Mouse (Mus musculus): Measurements from ENCODE around the gene Slc4a10. TPM values are rescaled to one million over a fixed set of nuclear protein-coding genes. Genes with fewer than 3 reads are reported as not detected.

The Slc4a10 gene
- polyA plus RNA-seq, 1 experiment from 2014 or later, result 0.11 TPM

DNA sequence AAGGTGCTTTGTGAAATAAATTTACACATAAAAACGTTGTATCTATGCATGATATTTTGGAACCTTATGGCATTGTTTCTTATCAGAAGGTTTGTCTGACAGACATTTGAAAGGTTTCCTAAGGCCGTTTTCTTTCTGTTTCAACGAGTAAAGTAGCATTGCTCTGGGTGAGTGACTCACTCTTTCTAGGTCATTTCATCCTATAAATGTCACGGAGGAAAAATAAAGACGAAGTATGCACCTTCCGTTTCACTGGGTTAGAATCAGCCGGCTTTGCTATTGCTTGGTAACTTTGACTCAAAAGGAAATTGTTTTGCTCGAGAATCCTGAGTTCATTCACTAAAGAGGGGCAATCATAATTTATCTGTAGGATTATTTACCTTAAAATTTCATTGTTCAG is 88.6 kb downstream of the Slc4a10 start:
- WGBS (ENCODE audit: insufficient replicate concordance), result 57% methylated on average over 8 of the region's 8 CpGs
- Histone ChIP-seq H3K9me3 (replicated peaks) (no peaks in the 10 kb centered on the region), H3K36me3 (no peaks in the 10 kb centered on the region), H3K4me3 (no peak overlapping the region), H3K9ac (no peak overlapping the region), H3K4me1 (no peaks in the 10 kb centered on the region), H3K27ac (no peak overlapping the region), H3K4me2 (no peak overlapping the region), H3K27me3 (replicated peaks) (no peaks in the 10 kb centered on the region)
- no peak for ATAC-seq

DNA sequence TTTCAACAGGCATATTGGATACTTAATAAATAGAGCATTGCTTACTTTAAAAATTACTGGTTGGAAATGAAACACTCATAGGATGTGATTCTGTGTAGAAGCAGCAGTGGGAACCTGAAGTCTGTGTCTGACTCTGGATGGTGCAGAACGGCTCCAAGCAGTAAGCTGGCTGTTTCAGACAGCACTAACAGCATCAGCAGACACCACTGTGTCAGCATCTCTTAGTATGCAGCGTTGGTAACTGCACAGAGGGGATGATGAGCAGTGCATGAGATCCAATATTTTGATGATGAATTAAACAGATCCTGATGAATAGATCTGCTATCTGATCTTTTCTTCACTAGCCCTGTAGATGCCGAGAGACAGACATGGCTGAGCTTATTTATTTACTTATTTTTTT is 101.4 kb downstream of the Slc4a10 start:
- WGBS (ENCODE audit: insufficient replicate concordance), result 53% methylated on average over 3 of the region's 3 CpGs
- H3K36me3 ChIP-seq, result no peaks in the 10 kb centered on the region
- H3K4me1 ChIP-seq, result no peaks in the 10 kb centered on the region
- no peaks in the 10 kb centered on the region for H3K9me3 ChIP-seq (replicated peaks)
- ATAC-seq, result no peak
- no peak overlapping the region for H3K4me2 ChIP-seq
- H3K9ac ChIP-seq, result no peak overlapping the region
- no peak overlapping the region for H3K27ac ChIP-seq
- H3K4me3 ChIP-seq, result no peak overlapping the region
- H3K27me3 ChIP-seq (replicated peaks), result no peaks in the 10 kb centered on the region

DNA sequence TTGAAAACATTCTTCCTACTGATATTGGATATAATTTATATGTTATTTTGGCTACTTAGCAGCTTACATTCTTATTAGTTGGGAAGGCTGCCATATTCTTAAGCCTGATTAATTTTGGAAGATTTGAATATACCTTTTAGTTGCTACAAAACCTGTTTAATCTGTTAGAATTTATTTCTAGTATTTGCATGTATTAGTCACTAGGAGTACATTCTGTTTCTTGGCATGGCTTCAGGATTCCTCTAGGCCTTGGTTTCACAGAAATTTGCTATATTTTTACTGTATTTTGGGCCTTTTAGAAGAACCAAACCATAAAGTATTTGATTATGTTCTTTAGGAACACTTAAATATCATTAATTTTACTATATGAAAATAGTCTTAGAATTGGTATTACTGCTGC is 103.2 kb downstream of the Slc4a10 start:
- no peak overlapping the region for H3K9ac ChIP-seq
- H3K27ac ChIP-seq, result no peak overlapping the region
- no peak for ATAC-seq
- H3K4me3 ChIP-seq, result no peak overlapping the region
- H3K27me3 ChIP-seq (replicated peaks), result no peaks in the 10 kb centered on the region
- no peaks in the 10 kb centered on the region for H3K36me3 ChIP-seq
- H3K9me3 ChIP-seq (replicated peaks), result no peaks in the 10 kb centered on the region
- no peak overlapping the region for H3K4me2 ChIP-seq
- H3K4me1 ChIP-seq, result no peaks in the 10 kb centered on the region

DNA sequence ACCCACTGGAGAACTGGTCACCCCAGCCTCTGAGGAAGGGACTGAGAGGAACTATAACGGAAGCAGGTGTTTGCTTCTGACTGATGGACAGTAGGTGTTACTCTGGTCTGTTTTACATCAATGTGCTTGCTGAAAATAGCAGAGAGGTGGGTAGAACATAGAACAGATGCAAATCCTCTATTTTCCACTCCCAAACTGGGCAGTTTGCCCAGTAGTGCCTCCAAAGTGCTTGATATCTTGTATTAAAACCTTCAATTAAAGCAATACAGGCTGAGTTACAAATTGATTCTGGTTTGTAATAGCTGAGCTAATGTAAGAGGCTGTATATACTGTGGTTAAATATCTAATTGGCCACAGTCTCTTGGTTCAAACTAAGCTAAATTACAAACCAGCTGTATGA is 104.6 kb downstream of the Slc4a10 start:
- Histone ChIP-seq H3K36me3 (no peaks in the 10 kb centered on the region), H3K4me3 (no peak overlapping the region), H3K9ac (no peak overlapping the region), H3K27me3 (replicated peaks) (no peaks in the 10 kb centered on the region), H3K9me3 (replicated peaks) (no peaks in the 10 kb centered on the region), H3K4me1 (no peaks in the 10 kb centered on the region), H3K27ac (no peak overlapping the region), H3K4me2 (no peak overlapping the region)
- no peak for ATAC-seq
- 56% methylated on average over 1 of the region's 1 CpGs for WGBS (ENCODE audit: insufficient replicate concordance)

DNA sequence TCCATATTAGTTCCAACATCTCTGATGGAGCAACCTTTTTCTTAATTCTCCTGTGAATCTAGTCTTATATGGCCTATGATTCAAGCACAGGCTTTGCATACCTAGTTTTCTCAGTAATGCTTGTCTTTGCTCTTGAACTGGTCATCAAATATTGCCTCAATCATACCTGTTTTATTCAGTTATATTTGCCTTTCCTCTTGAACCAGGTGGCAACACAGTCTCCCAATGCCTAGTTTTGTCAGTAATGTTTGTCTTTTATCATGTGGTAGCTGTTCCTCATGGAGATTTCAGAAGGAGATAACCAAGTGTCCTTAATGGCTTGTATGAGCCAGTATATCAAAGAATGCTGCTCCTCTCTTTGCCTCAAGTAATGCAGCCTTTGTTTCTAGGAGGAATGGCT is 163.8 kb downstream of the Slc4a10 start:
- Histone ChIP-seq H3K4me1 (no peaks in the 10 kb centered on the region), H3K27me3 (replicated peaks) (no peaks in the 10 kb centered on the region), H3K4me2 (no peak overlapping the region), H3K9ac (no peak overlapping the region), H3K36me3 (no peaks in the 10 kb centered on the region), H3K27ac (no peak overlapping the region), H3K9me3 (replicated peaks) (no peaks in the 10 kb centered on the region), H3K4me3 (no peak overlapping the region)
- ATAC-seq, result no peak

DNA sequence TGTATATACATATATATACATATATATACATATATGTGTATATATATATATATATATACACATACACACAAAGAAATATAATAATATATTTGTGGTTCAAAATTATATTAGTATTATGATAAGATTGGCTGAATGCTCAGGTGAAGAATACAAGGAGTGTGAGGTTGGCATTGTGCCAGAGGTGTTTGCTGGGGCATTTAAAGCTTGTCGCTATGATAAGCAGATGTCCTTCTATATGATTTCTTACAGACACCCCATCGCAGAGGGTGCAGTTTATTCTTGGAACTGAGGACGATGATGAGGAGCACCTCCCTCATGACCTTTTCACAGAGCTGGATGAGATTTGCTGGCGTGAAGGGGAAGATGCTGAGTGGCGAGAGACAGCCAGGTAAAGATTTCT is 164.8 kb downstream of the Slc4a10 start:
- Histone ChIP-seq H3K27ac (no peak overlapping the region), H3K4me3 (no peak overlapping the region), H3K36me3 (no peaks in the 10 kb centered on the region), H3K9me3 (replicated peaks) (no peaks in the 10 kb centered on the region), H3K4me1 (no peaks in the 10 kb centered on the region), H3K27me3 (replicated peaks) (no peaks in the 10 kb centered on the region), H3K9ac (no peak overlapping the region), H3K4me2 (no peak overlapping the region)
- WGBS (ENCODE audit: insufficient replicate concordance), result 66% methylated on average over 5 of the region's 5 CpGs
- no peak for ATAC-seq

DNA sequence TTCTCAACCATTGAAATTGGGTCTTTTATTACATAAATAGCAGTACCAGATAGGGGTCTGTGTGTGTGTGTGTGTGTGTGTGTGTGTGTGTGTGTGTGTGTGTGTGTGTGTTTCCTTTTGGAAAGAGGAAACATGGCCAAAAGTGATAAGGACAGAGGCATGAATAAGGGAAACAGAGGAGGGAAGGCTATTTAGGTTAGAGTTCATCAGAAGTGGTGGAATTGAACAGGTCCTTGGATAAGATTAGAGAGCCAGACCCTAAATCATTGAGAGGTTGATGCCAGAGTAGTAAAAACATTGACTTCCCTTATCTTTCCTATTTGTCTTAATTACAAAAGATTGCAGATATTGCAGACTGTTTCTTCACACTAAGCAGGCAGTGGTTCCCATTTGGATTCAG is 181.3 kb downstream of the Slc4a10 start:
- no peaks in the 10 kb centered on the region for H3K4me1 ChIP-seq
- ATAC-seq, result no peak
- no peaks in the 10 kb centered on the region for H3K27me3 ChIP-seq (replicated peaks)
- no peaks in the 10 kb centered on the region for H3K9me3 ChIP-seq (replicated peaks)
- no peaks in the 10 kb centered on the region for H3K36me3 ChIP-seq
- H3K4me3 ChIP-seq, result no peak overlapping the region
- H3K9ac ChIP-seq, result no peak overlapping the region
- no peak overlapping the region for H3K4me2 ChIP-seq
- no peak overlapping the region for H3K27ac ChIP-seq

DNA sequence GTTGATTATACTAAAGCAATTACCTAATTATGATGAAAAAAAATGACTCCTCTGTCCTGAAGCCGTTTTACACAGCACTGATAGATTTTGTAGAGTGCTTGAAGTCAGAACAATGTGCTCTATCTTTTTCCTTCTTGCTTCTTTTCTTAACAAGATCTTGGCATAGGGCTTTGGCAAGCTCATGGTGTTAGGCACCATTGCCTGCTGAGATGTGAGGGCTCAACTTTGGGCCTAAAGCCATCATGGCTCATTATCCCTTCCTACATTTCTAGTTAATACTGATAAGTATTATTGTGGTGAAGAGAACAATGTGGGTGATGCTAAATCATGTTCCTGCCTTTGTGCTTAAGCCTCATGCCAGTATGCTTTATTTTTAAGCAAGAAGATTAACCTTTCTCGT is 185.0 kb downstream of the Slc4a10 start:
- Histone ChIP-seq H3K4me1 (no peaks in the 10 kb centered on the region), H3K27ac (no peak overlapping the region), H3K4me2 (no peak overlapping the region), H3K9me3 (replicated peaks) (no peaks in the 10 kb centered on the region), H3K27me3 (replicated peaks) (no peaks in the 10 kb centered on the region), H3K9ac (no peak overlapping the region), H3K4me3 (no peak overlapping the region), H3K36me3 (no peaks in the 10 kb centered on the region)
- ATAC-seq, result no peak
- WGBS (ENCODE audit: insufficient replicate concordance), result 66% methylated on average over 2 of the region's 2 CpGs

DNA sequence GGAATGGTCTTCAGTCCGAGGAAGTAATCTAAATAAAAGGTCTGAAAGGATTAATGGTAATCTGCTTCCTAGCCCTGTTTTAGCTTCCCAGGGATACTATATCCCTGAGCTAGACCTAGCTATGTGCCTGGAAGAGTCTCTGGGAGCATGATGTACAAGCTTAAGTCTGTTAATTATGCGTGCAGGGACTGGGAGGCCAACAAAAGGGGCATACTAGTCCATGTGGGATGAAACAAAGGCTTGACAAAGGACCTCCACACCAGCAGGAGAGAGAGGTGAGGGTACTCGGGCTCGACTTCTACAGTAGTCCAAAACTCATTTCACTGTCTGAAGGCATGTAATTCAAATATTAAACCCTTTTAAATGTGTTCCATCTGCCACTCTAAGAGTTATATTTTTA is 197.9 kb downstream of the Slc4a10 start:
- H3K36me3 ChIP-seq, result no peaks in the 10 kb centered on the region
- ATAC-seq, result no peak

DNA sequence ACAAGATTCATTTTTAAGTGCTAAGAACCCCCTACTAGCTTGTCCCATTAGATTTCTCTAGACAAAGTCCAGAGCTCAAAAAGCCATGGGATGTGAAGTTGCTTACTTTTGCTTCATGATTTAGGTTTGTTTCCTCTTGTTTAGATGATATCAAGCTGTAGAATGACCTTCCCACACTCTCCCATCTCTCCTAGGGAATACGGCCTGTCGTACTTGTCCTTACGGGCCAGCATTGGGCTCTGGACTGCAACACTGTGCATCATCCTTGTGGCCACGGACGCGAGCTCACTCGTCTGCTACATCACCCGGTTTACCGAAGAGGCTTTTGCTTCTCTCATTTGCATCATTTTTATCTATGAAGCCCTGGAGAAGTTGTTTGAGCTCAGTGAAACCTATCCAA is 222.2 kb downstream of the Slc4a10 start:
- no peaks in the 10 kb centered on the region for H3K9me3 ChIP-seq (replicated peaks)
- H3K36me3 ChIP-seq, result no peaks in the 10 kb centered on the region
- no peak for ATAC-seq
- no peaks in the 10 kb centered on the region for H3K4me1 ChIP-seq
- no peak overlapping the region for H3K27ac ChIP-seq
- H3K9ac ChIP-seq, result no peak overlapping the region
- H3K4me2 ChIP-seq, result no peak overlapping the region
- 85% methylated on average over 9 of the region's 9 CpGs for WGBS (ENCODE audit: insufficient replicate concordance)
- H3K27me3 ChIP-seq (replicated peaks), result no peaks in the 10 kb centered on the region
- H3K4me3 ChIP-seq, result no peak overlapping the region

More for the DNA sequence above, 197.9 kb downstream of the Slc4a10 start:
- Histone ChIP-seq H3K9me3 (replicated peaks) (no peaks in the 10 kb centered on the region), H3K9ac (no peak overlapping the region), H3K27ac (no peak overlapping the region), H3K27me3 (replicated peaks) (no peaks in the 10 kb centered on the region), H3K4me2 (no peak overlapping the region), H3K4me3 (no peak overlapping the region), H3K4me1 (no peaks in the 10 kb centered on the region)
- WGBS (ENCODE audit: insufficient replicate concordance), result 47% methylated on average over 4 of the region's 4 CpGs

DNA sequence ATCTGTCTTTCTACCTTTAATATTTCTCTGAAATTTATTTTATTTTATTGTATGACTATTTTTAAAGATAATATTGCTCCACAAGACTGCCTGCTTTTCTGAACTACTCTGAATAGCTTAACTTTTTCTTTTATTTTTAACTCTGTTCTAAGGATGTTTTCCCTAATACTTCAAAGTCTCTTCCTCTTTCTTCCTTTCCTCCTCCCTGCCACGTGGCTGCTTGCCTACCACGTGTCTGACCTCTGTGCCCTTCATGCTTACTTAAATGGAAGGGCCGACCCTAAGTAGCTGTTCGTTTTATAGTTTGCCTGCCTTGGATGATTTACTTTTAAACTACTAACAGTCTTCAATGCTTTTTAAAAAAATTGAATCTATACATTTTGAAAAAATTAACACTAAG is 225.6 kb downstream of the Slc4a10 start:
- WGBS (ENCODE audit: insufficient replicate concordance), result 42% methylated on average over 4 of the region's 4 CpGs
- Histone ChIP-seq H3K9ac (no peak overlapping the region), H3K4me2 (no peak overlapping the region), H3K4me3 (no peak overlapping the region), H3K4me1 (no peaks in the 10 kb centered on the region), H3K9me3 (replicated peaks) (no peaks in the 10 kb centered on the region), H3K27ac (no peak overlapping the region), H3K36me3 (no peaks in the 10 kb centered on the region), H3K27me3 (replicated peaks) (no peaks in the 10 kb centered on the region)
- ATAC-seq, result no peak

DNA sequence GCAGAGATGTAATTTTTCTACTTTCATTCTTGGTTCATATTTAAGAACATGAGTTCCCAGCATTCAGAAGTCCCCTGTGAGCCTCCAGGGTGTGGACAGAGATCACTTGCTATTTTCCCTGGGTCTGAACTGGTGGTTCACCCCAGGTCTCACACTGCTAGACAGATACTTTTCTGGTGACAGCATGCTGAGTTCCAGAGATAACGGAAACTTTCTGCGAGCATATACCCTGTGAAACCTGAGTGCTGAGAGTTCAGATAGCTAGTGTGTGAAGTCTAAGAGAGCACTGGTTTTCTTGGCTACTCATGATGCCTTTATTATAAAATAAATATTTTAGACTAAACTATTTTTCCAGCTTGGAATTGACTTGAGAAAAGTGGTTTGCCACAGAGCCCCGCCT is 232.5 kb downstream of the Slc4a10 start:
- H3K4me1 ChIP-seq, result no peaks in the 10 kb centered on the region
- H3K4me2 ChIP-seq, result no peak overlapping the region
- 43% methylated on average over 3 of the region's 3 CpGs for WGBS (ENCODE audit: insufficient replicate concordance)
- ATAC-seq, result peak; percentile 68
- no peaks in the 10 kb centered on the region for H3K27me3 ChIP-seq (replicated peaks)
- no peak overlapping the region for H3K9ac ChIP-seq
- no peaks in the 10 kb centered on the region for H3K36me3 ChIP-seq
- H3K27ac ChIP-seq, result no peak overlapping the region
- H3K9me3 ChIP-seq (replicated peaks), result no peaks in the 10 kb centered on the region
- no peak overlapping the region for H3K4me3 ChIP-seq

DNA sequence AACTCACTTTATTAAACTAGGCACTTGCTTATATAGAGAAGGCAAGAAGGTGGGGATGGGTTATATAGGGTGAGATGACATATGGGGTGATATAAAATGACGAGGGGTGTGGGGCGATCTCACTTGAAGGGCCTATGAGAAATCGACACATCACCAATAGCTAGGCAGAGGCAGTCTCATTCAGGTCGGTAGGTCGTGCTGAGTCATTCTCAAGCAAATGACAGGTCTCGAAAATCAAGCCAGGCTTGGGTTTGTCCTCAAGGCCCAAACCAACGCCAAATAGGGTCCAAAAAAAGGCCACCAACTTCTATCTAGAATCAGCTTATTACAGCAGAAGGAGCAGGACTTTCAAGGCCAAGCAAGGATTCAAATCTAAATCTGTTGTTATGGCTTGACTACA is 233.5 kb downstream of the Slc4a10 start:
- no peak overlapping the region for H3K4me3 ChIP-seq
- no peak overlapping the region for H3K27ac ChIP-seq
- H3K9ac ChIP-seq, result no peak overlapping the region
- 72% methylated on average over 7 of the region's 7 CpGs for WGBS (ENCODE audit: insufficient replicate concordance)
- H3K4me1 ChIP-seq, result no peaks in the 10 kb centered on the region
- ATAC-seq, result no peak
- no peaks in the 10 kb centered on the region for H3K27me3 ChIP-seq (replicated peaks)
- no peaks in the 10 kb centered on the region for H3K9me3 ChIP-seq (replicated peaks)
- H3K4me2 ChIP-seq, result no peak overlapping the region
- no peaks in the 10 kb centered on the region for H3K36me3 ChIP-seq

DNA sequence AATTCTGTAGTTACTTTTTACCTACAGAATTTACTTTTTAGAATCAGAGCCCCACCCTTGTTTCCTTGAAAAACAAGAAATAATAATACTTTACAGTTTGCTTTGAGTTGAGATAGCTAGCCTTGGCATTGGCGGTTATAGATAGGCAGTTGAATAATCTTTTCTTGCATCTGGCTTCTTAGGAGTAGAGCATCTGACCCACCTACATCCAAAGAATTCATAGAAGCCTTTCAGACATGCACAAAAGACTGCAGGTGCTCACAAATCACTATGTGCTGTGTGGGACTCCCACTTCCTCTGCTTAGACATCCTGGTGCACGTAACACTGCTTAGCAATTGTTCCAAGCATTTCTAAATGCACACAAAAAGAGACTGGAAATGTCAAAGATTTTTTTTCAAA is 238.8 kb downstream of the Slc4a10 start:
- Histone ChIP-seq H3K4me2 (no peak overlapping the region), H3K27me3 (replicated peaks) (no peaks in the 10 kb centered on the region)
- 60% methylated on average over 2 of the region's 2 CpGs for WGBS (ENCODE audit: insufficient replicate concordance)

More for the DNA sequence above, 238.8 kb downstream of the Slc4a10 start:
- Histone ChIP-seq H3K27ac (no peak overlapping the region), H3K9ac (no peak overlapping the region), H3K4me1 (no peaks in the 10 kb centered on the region), H3K36me3 (no peaks in the 10 kb centered on the region), H3K9me3 (replicated peaks) (no peaks in the 10 kb centered on the region), H3K4me3 (no peak overlapping the region)
- peak; percentile 55 for ATAC-seq

Data from liver, embryonic 12.5 days (tissue).